Mouse (Mus musculus): ENCODE data around the gene Gpat2.
A peak's percentile ranks its signal among the peaks of the same experiment; 100 is the strongest.

Gene Gpat2

DNA sequence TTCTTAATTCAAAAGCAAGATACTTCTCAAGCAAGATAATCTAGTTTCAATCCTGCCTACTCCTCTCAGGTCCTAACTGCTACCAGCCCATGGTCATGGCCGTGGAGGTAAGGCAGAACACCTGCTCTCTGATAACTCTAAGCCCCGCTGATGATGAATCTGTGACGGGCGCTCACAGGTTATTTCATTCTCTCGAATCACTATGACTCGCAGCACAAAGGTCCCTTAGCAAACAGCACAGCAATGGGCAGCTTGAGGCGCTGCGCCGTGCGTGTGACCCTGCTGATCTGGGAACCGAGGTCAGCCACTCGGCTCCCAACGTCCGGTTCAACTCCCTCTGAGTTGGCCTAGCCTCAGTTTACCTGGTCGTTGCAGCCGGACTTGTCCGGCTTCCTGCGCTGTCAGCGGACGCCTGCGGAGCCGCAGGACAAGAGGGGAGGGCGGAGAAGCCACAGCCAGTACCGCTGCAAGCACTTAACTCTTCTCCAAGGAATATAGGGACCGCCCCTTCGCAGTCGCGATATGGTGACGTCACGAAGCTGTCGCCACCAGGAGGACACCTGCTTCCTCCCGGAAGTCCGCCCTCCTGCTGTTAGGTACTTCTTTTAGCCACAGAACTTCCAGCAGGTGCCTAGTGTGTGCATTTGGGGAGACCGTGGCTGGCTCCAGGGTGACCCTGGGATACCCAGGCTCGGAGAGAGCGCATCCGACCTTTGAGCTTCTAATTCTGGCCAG is 19.2 kb downstream of the Gpat2 start, which contains the start of gene Fahd2a:
Gene Fahd2a, minus strand, starts transcription at position 511 of the 735 bp plus-strand sequence.
- DNase-seq: peak; percentile 82 to 89

DNA sequence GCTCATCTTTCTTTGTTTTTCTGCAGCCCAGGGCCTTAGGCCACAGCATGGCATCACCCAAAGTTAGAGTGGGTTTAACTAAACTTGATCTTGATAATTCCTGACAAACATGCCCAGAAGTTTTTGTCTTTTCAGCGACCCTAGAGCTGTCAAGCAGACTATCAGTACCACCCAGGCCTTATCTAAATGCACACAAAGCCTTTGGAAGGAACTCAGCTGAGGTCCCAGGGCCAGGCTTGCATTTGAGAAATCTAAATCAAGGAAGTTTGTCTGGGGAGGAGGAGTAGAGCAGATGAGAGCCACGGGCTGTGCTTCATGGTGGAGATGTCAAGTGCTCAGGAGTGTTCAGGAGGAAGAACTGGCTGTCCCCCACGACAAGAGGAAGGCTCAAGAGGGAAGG is 21.8 kb downstream of the Gpat2 start:
- DNase-seq: no peak

DNA sequence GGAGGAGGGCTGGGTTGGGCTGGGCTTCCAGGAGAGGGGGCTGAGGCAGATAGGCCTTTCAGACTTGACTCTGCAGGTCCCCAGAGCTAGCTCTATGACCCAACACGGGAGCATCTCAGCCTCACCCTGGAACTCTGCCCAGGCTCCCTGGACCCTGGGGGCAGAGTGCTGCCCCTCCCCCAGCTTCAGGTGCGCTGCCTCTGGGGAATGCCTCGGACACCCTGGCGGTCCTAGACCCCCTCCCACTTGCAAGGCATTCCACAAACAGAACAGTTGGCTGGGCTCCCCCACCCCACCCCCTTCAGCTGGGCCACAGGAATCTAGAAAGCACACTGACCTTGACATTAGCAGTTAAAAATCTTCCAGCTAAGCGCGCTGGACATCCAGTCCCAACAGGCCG is 24.7 kb downstream of the Gpat2 start:
- no peak for DNase-seq

GRCm38 (mm10) chr2:127451748-127452147 is 26.7 kb downstream of the Gpat2 start:
- no peak for DNase-seq

DNA sequence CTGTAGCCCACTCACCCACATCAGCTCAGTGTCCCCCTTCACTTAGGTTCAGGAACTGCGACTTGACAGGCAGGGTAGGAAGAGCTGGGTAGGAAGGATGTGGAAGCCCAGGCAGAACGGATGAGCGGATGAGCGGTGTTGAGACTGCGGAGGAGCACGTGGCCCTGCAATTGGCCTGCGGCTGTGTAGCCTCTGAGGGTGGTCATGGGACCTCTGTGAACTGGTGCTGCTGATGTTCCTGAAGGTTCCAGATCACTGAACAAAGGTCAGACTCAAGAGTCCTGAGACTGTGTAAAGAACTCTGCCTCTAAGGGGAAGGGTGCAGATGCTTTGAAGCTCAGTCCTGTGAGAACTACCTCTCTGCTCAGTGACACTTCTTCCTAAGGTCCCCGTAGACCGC is 28.1 kb downstream of the Gpat2 start:
- DNase-seq: no peak

DNA sequence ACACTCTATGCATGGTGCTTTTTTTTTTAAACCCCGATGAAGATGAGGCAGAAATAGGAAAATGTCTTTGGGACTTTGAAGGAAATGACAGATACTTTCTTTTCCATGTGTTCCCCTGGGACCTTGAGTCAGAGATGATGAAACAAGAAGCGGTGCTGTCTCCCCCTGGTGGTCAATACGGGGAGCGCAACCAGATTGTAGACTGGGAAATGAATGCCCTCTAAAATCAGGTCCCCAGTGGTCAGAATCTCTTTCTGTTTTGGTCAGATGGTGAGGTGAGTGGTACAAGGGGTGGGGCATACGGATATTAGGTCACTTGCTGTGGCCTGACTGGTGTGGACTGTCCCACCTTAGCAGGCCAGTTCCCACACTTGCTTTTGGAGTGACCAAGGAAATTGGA is 28.8 kb downstream of the Gpat2 start:
- peak; percentile 47 to 59 for DNase-seq

DNA sequence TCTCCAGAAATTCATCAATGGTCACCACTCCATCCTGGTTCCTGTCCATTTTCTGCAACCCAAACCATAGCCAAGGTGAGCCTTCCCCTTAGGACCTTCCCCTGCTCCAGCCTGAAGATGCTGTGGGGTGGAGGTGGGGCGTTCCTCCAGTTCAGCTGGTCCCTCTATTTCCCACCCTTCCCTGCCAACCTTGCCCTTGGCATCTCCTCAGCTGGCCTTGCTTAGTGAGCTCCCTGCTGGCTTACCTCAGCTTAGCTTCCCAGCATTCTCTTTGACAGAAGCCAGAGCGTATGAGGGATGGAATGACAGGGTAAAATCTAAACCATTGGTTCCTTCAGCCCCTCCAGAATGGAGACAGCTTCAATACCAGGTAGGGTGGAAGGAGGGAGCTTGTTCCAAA is 34.3 kb downstream of the Gpat2 start:
- no peak for DNase-seq

- no peak for DNase-seq
These were observed 36.4 kb downstream of the Gpat2 start for GRCm38 (mm10) chr2:127461351-127461750.

DNA sequence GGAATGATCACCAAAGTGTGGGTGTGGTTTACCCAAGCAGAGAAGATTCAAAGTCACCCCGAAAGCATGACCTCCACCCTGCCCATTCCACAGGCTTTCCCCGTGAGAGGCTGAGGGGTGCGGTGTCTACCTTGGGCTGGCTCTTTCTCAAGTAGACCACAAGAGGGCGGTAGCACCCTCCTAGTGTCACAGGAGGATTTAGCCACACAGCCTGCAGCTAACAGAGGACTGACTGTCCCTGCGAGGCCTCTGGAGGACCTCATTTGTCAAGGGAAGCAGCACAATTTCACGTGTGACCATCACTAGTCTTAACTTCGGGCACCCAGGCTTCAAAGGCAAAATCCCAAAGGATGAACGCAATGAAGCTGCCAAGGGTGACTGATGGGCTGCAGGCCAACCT is 37.3 kb downstream of the Gpat2 start:
- DNase-seq: peak; percentile 35 to 36

- no peak for DNase-seq
These were observed 45.2 kb downstream of the Gpat2 start for GRCm38 (mm10) chr2:127470183-127470582.

DNA sequence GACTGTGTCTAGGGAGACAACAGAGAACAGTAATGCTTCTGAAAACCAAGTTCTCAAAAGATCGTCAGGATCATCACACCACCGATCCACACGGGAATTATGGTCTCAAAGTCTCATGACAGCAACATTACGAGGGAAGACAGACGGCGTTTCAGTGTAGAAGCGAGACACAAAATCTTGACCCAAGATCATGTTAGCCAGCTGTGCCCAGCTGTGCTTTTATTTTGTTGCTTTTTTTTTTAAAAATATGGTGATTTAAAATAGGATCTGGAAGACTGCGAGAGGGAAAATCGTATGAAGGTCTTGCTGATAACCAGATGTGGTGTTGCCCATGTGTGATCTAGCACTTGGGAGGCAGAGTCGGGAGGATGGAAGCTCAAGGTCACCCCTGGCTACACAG is 45.7 kb downstream of the Gpat2 start:
- DNase-seq: no peak

GRCm38 (mm10) chr2:127471281-127471680 is 46.3 kb downstream of the Gpat2 start:
- DNase-seq: no peak

GRCm38 (mm10) chr2:127472279-127472678 is 47.3 kb downstream of the Gpat2 start:
- no peak for DNase-seq

- no peak for DNase-seq
These were observed 54.2 kb downstream of the Gpat2 start for GRCm38 (mm10) chr2:127479210-127479609.

DNA sequence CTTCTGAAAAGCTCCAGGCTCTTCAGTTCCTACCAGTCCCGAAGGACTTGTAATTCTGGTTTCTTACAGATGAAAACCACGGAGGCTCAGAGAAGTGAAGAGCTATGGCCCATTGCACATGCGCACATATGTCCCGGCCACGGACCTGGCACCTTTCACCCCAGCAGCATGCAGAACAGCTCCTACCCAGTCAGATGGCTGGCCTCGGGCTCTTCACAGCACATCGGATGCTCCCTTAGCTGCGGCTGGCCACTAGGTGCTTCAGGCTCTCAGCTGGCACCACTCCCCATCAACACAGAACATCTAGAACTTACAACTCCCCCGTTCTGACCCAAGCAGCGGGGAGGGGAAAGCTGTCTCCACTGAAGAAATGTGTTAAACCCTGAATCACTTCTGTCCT is 54.8 kb downstream of the Gpat2 start:
- no peak for DNase-seq

DNA sequence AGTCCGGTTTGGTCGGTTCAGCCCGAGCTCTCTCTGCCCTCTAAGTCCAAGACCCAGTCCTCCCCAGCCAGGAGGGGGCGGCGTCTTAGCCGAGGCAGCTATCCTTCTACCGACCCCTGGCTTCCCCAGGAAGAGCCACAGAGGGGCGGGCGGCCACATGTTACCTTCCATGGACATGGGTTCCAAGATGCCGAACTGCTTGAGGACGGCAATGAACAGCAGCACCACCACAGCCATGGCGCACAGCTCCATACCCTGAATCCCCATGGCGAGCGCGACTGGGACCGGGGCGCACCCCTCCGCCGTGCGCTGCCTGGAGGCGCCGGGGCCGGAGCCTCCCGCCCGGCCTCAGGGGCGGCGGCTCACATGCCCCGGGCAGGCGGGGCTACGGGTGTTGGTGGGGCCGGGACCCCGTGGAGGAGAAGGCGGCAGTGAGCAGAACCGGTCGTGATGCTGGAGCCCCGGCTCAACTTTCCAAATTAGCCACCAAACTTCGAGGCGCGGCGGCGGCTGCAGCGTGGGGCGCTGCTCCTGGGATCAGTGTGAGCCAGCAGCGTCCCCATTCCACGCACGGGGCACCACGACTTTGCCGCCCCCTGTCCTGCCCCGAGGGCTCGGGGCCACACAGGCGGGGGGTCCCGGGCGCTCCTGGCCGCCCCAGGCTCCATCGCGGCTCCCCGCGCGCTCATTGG is 57.0 kb downstream of the Gpat2 start:
- no peak for DNase-seq

- no peak for DNase-seq
These were observed 57.5 kb downstream of the Gpat2 start for GRCm38 (mm10) chr2:127482533-127482911.

DNA sequence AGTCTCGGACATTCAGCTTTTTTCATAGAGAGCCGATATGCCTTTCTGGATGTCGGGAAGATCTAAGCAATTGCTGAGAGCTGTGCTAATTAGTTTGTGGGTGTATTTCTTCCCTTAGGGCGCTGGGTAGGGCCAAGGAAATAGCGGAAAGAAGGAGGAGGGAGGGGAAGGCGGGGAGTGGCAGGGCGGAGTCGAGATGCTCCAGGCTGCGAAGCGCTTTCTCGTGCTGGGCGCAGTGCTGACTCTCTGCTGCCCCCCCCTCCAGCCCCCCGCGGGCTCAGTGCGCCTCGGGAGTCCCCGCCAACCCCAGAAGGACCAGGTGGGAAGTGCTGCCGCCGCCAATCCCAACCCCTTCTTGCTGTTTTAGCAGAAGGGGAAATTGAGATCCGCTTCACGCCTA is 58.0 kb downstream of the Gpat2 start:
- no peak for DNase-seq

- DNase-seq: peak; percentile 40 to 58
These were observed 59.6 kb downstream of the Gpat2 start for GRCm38 (mm10) chr2:127484476-127485170.

Data from thymus, postnatal 36 days (tissue).